Mouse (Mus musculus): ENCODE data around the gene Suds3. TPM values are rescaled to one million over a fixed set of nuclear protein-coding genes. Genes with fewer than 3 reads are reported as not detected.
A peak's percentile ranks its signal among the peaks of the same experiment; 100 is the strongest.

The Suds3 gene
- total RNA-seq, 1 experiment, result 58.7 TPM

DNA sequence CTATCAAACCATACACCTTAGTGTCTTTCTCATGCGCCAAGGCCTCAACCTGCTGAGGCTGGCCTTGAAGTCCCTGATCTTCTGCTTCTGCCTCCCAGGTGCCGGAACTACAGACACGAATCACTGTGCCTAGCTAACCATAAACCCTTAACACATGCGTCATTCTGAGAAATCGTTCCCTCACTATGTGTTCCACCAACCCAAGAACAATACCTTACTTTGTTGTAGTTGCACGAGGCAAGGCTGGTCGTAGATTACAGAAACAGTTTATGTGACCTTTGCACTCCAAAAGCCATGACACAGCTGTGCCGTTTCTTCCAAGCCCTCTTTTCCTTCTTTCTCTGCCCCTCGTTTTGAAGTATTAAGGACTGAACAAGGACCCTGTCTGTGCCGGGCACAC lies 44.6 kb upstream of the Suds3 start:
- Histone ChIP-seq H3K27ac (ENCODE audit: insufficient read depth, low read depth, low read length, poor library complexity, severe bottlenecking) (no peak overlapping the region), H3K4me3 (ENCODE audit: insufficient read depth in 1 of 2, low read depth in 1 of 2, low read length in 2 of 2, poor library complexity in 1 of 2, severe bottlenecking in 1 of 2) (no peak overlapping the region), H3K36me3 (ENCODE audit: control insufficient read depth, insufficient read depth, low read length, poor library complexity, severe bottlenecking) (peaks cover 5% of the 10 kb centered on the region; the same call in 1 of the 2 replicates), H3K4me1 (ENCODE audit: control insufficient read depth in 2 of 2, insufficient read depth in 2 of 2, low read length in 2 of 2, poor library complexity in 1 of 2) (peaks cover 0 to 2% of the 10 kb centered on the region in 2 experiments; a peak in 1 of 4 replicates), H3K9me3 (ENCODE audit: control insufficient read depth, insufficient read depth, low read depth, low read length) (no peaks in the 10 kb centered on the region), H3K9ac (ENCODE audit: insufficient read depth, low read depth, low read length, poor library complexity, severe bottlenecking) (no peak overlapping the region)
- in situ Hi-C loops (cut with MboI; ENCODE audit: low sequenced_read_pairs in 2 of 2, unreplicated experiment in 2 of 2), result no loop called here
- DNase-seq (ENCODE audit: low read depth, low spot score), result no peak
- TF ChIP-seq ZC3H11A (IDR thresholded peaks at IDR 0.05; ENCODE audit: borderline replicate concordance, low read depth, low read length), result no peak
- 0 out of 2 replicates have a peak, but pooled peaks have one; percentile 7 for TF ChIP-seq ZNF384 (IDR thresholded peaks at IDR 0.05; ENCODE audit: low read depth, low read length)
- TF ChIP-seq MAFK (IDR thresholded peaks at IDR 0.05; ENCODE audit: insufficient read depth, low read depth, low read length), result no peak
- no peak for TF ChIP-seq HCFC1 (IDR thresholded peaks at IDR 0.05; ENCODE audit: borderline replicate concordance, insufficient read depth, low read length)
- TF ChIP-seq CHD2 (IDR thresholded peaks at IDR 0.05; ENCODE audit: low read depth, low read length), result no peak

DNA sequence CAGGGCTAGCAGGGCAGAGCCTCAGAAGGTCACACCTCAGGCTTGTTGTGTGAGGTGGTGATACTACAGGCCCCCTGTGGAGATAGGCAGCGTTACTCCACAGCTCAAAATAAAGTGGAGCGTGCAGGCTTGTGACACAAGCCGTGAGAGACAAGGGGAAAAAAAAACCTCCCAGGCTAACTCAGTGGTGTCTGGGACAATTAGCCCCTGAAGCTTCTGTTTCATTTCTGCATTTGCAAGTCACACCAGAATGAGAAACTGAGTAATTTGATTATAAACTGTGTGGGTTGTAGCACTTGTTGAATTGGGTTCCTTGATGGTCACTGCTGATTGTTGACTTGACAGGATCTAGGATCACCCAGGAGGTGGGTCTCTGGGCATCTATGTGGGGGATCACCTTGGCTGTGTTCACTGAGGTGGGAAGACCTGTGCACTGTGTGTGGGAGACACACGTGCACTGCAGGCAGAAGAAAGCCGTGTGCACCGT lies 43.9 kb upstream of the Suds3 start:
- TF ChIP-seq HCFC1 (IDR thresholded peaks at IDR 0.05; ENCODE audit: borderline replicate concordance, insufficient read depth, low read length) (no peak), ZC3H11A (IDR thresholded peaks at IDR 0.05; ENCODE audit: borderline replicate concordance, low read depth, low read length) (no peak), MAFK (IDR thresholded peaks at IDR 0.05; ENCODE audit: insufficient read depth, low read depth, low read length) (no peak), ZNF384 (IDR thresholded peaks at IDR 0.05; ENCODE audit: low read depth, low read length) (no peak), CHD2 (IDR thresholded peaks at IDR 0.05; ENCODE audit: low read depth, low read length) (no peak)

DNA sequence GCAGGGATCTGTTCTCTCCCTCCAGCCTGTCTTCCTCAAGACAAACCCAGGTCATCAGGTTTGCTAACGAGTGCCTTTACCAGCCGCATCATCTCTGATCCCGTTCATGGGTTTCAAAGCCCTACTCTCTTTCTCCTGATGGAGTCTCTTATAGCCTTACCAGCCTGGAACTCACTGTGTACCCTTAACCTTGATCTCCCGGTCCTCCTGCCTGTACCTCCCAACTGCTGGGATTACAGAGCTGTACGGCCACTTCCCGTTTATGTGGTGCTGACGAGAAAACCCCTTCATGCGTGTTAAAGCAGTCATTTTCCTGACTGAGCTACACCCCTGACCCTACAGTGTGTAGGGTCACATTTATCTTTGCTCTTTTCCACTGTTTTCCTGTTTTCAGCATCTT lies 43.4 kb upstream of the Suds3 start:
- peaks cover 0 to 2% of the 10 kb centered on the region in 2 experiments; a peak in 1 of 4 replicates for H3K4me1 ChIP-seq (ENCODE audit: control insufficient read depth in 2 of 2, insufficient read depth in 2 of 2, low read length in 2 of 2, poor library complexity in 1 of 2)
- in situ Hi-C loops (cut with MboI; ENCODE audit: low sequenced_read_pairs in 2 of 2, unreplicated experiment in 2 of 2), result no loop called here
- H3K36me3 ChIP-seq (ENCODE audit: control insufficient read depth, insufficient read depth, low read length, poor library complexity, severe bottlenecking), result peaks cover 5% of the 10 kb centered on the region; the same call in 1 of the 2 replicates
- TF ChIP-seq MAFK (IDR thresholded peaks at IDR 0.05; ENCODE audit: insufficient read depth, low read depth, low read length) (no peak), CHD2 (IDR thresholded peaks at IDR 0.05; ENCODE audit: low read depth, low read length) (no peak), HCFC1 (IDR thresholded peaks at IDR 0.05; ENCODE audit: borderline replicate concordance, insufficient read depth, low read length) (no peak), ZC3H11A (IDR thresholded peaks at IDR 0.05; ENCODE audit: borderline replicate concordance, low read depth, low read length) (no peak), ZNF384 (IDR thresholded peaks at IDR 0.05; ENCODE audit: low read depth, low read length) (no peak)
- no peaks in the 10 kb centered on the region for H3K9me3 ChIP-seq (ENCODE audit: control insufficient read depth, insufficient read depth, low read depth, low read length)
- no peak overlapping the region for H3K9ac ChIP-seq (ENCODE audit: insufficient read depth, low read depth, low read length, poor library complexity, severe bottlenecking)
- no peak overlapping the region for H3K4me3 ChIP-seq (ENCODE audit: insufficient read depth in 1 of 2, low read depth in 1 of 2, low read length in 2 of 2, poor library complexity in 1 of 2, severe bottlenecking in 1 of 2)
- no peak overlapping the region for H3K27ac ChIP-seq (ENCODE audit: insufficient read depth, low read depth, low read length, poor library complexity, severe bottlenecking)
- no peak for DNase-seq (ENCODE audit: low read depth, low spot score)

More for the DNA sequence above, 43.9 kb upstream of the Suds3 start:
- no peak for DNase-seq (ENCODE audit: low read depth, low spot score)
- no peak overlapping the region for H3K4me3 ChIP-seq (ENCODE audit: insufficient read depth in 1 of 2, low read depth in 1 of 2, low read length in 2 of 2, poor library complexity in 1 of 2, severe bottlenecking in 1 of 2)
- peaks cover 0 to 2% of the 10 kb centered on the region in 2 experiments; a peak in 1 of 4 replicates for H3K4me1 ChIP-seq (ENCODE audit: control insufficient read depth in 2 of 2, insufficient read depth in 2 of 2, low read length in 2 of 2, poor library complexity in 1 of 2)
- H3K9me3 ChIP-seq (ENCODE audit: control insufficient read depth, insufficient read depth, low read depth, low read length), result no peaks in the 10 kb centered on the region
- in situ Hi-C loops (cut with MboI; ENCODE audit: low sequenced_read_pairs in 2 of 2, unreplicated experiment in 2 of 2), result no loop called here
- H3K27ac ChIP-seq (ENCODE audit: insufficient read depth, low read depth, low read length, poor library complexity, severe bottlenecking), result no peak overlapping the region
- H3K36me3 ChIP-seq (ENCODE audit: control insufficient read depth, insufficient read depth, low read length, poor library complexity, severe bottlenecking), result peaks cover 5% of the 10 kb centered on the region; the same call in 1 of the 2 replicates
- no peak overlapping the region; the same call in 1 of the 2 replicates for H3K9ac ChIP-seq (ENCODE audit: insufficient read depth, low read depth, low read length, poor library complexity, severe bottlenecking)

DNA sequence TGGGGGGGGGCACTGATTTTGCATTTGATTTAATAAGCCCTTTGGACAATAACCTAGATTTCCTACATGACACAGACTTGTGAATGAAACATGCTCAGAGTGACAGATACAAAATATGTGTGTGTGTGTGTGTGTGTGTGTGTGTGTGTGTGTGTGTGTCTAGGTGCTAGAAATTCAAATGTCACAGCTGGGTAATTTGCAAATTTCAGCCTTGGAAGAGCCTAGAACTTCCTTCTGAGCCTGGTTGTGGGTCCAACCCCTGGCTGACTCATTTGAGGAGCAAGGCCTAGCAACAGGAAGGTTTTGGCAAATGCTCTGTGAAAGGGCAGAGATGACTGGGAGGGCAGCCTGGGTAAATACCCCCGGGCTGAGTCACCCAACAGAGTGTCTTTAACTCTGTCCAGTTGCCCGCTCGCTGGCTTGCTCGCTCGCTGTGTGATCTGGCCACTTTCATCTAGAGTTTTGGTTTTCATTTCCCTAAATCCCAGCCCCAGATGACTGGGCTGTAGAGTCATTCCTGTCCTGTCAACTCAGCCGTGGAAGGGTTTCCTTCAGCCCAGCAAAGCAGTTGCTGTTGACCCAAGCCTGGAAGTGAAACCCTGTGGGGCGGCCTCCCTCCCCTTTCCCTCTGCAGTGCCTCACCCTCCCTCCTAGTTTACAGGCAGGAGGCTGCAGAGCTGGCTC lies 42.6 kb upstream of the Suds3 start:
- peaks cover 0 to 2% of the 10 kb centered on the region in 2 experiments; a peak in 1 of 4 replicates for H3K4me1 ChIP-seq (ENCODE audit: control insufficient read depth in 2 of 2, insufficient read depth in 2 of 2, low read length in 2 of 2, poor library complexity in 1 of 2)
- no peaks in the 10 kb centered on the region for H3K9me3 ChIP-seq (ENCODE audit: control insufficient read depth, insufficient read depth, low read depth, low read length)
- DNase-seq (ENCODE audit: low read depth, low spot score), result no peak
- TF ChIP-seq MAFK (IDR thresholded peaks at IDR 0.05; ENCODE audit: insufficient read depth, low read depth, low read length) (no peak), HCFC1 (IDR thresholded peaks at IDR 0.05; ENCODE audit: borderline replicate concordance, insufficient read depth, low read length) (no peak), ZNF384 (IDR thresholded peaks at IDR 0.05; ENCODE audit: low read depth, low read length) (no peak), CHD2 (IDR thresholded peaks at IDR 0.05; ENCODE audit: low read depth, low read length) (no peak), ZC3H11A (IDR thresholded peaks at IDR 0.05; ENCODE audit: borderline replicate concordance, low read depth, low read length) (no peak)
- H3K4me3 ChIP-seq (ENCODE audit: insufficient read depth in 1 of 2, low read depth in 1 of 2, low read length in 2 of 2, poor library complexity in 1 of 2, severe bottlenecking in 1 of 2), result no peak overlapping the region
- H3K27ac ChIP-seq (ENCODE audit: insufficient read depth, low read depth, low read length, poor library complexity, severe bottlenecking), result no peak overlapping the region
- H3K36me3 ChIP-seq (ENCODE audit: control insufficient read depth, insufficient read depth, low read length, poor library complexity, severe bottlenecking), result peaks cover 7% of the 10 kb centered on the region; the same call in 1 of the 2 replicates
- no peak overlapping the region for H3K9ac ChIP-seq (ENCODE audit: insufficient read depth, low read depth, low read length, poor library complexity, severe bottlenecking)
- in situ Hi-C loops (cut with MboI; ENCODE audit: low sequenced_read_pairs in 2 of 2, unreplicated experiment in 2 of 2), result no loop called here
